Mouse (Mus musculus) lung, postnatal 0 days (tissue): ENCODE measurements around the gene Nadsyn1.

Experiments
- CTCF ChIP-seq: IDR thresholded peaks from 2 replicates; pipeline ENCODE4 v1.5.1; 2016; ENCODE audit warnings: antibody characterized with exemption, mild to moderate bottlenecking
- EP300 ChIP-seq: IDR thresholded peaks from 2 replicates; pipeline ENCODE4 v1.6.1; 2016; ENCODE audit warnings: antibody characterized with exemption, mild to moderate bottlenecking, control low read depth

- no peak for TF ChIP-seq CTCF
- TF ChIP-seq EP300 = no peak
Observed at GRCm38 (mm10) chr7:143783996-143784829, 38.4 kb downstream of the Nadsyn1 start, which contains the start of gene Mrgpre.
